Mouse (Mus musculus): ENCODE measurements around the gene Pigh.
A peak's percentile ranks its signal among the peaks of the same experiment; 100 is the strongest.

Gene Pigh

GRCm38 (mm10) chr12:79066431-79066830, 23.0 kb downstream of the Pigh start:
- DNase-seq = no peak

- DNase-seq = peak; percentile 62
Measured at GRCm38 (mm10) chr12:79064451-79064850, 25.0 kb downstream of the Pigh start.

GRCm38 (mm10) chr12:79060766-79061652, 28.4 kb downstream of the Pigh start:
- DNase-seq = no peak

GRCm38 (mm10) chr12:79060134-79060533, 29.3 kb downstream of the Pigh start:
- DNase-seq = no peak

- no peak for DNase-seq
Measured at GRCm38 (mm10) chr12:79059573-79059972, 29.9 kb downstream of the Pigh start.

DNA sequence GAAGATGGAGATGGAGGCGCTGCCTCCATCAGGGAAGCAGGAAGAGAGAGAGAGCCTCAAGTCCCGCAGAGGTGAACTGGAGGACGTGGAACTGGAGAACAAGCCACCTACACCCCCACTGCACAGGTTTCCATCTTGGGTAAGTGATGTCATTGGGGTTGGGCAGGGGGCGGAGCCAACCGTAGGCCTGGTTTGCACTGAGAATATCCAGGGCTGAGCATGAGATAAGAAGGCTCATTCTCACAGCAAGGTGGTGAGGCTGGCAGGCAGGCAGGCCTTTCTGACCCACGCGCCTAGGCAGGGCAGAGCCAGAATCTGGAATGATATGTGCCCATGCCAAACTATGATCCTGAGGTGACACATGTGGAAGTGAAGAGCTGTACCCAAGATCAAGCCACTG, 34.2 kb downstream of the Pigh start:
- DNase-seq = peak; percentile 39

- no peak for DNase-seq
Measured at GRCm38 (mm10) chr12:79052073-79052472, 37.4 kb downstream of the Pigh start.

DNA sequence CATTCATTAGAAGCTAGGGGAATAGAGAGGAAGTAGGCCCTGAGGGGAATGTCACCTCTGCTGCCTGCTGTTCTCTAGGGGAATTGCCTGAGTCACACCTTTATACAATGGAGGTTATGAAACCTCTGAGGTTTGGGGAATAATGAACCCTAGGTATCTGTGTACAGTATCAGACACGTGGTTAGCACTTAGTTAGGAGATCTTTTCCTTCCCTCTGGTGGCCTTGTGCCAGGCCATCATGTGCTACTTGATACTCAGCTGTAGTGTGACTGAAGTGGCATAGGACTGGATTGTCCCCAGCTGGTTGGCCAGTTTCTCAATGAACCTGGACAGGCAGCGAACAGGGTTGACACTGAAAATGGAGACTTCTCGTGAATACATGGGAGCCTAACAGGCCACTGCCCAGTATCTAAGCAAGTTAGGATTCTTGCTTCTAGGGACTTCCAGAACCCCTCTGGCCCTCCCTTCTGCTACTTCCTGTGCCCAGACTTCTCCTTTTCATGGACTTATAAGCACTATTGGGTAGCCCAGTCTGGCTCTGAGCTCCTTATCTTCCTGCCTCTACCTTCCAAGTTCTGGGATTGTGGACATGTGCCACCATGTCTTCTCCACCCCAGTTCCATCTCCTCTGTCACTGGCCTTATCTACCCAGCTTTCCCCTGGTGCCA, 38.8 kb downstream of the Pigh start:
- DNase-seq = no peak

DNA sequence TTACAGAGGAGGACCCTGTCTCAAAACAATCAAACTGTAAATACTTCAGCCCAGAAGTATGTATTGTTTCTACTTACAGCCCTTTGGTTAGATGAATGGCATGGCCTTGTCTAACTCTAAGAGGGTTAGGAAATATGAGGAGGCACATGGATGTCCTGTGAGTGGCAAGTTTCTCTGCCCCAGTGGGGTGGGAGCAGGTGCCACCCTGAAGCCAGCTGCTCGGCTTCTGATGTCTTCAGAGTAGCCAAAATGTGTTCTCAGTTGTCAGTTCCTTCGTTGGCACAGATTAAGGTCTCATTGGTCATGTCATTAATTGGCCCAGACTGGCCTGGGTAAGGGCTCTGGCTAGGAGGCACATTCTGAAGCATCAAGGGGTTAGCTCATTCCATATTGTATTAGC, 39.6 kb downstream of the Pigh start:
- no peak for DNase-seq

GRCm38 (mm10) chr12:79048898-79049297, 40.6 kb downstream of the Pigh start:
- DNase-seq = no peak

GRCm38 (mm10) chr12:79047203-79047602, 42.2 kb downstream of the Pigh start:
- no peak for DNase-seq

DNA sequence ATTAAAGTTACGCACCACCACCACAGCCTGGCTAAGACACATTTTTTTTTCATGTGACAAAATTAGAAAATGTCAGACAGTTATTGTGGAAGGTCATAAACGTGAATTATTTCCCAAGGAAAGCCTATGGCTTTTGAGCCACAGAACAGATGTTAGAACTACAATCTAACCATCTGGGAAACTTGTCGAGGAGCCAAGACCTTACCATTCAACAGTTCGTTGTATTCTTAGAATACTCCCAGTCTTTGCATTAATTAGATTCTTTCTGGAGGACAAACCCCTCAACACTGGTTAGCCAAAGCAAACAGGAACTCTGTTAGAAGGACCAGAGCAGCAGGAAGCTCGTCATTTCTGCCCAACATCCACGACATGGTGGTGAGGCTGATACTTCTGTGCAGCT, 43.3 kb downstream of the Pigh start:
- DNase-seq = no peak

DNA sequence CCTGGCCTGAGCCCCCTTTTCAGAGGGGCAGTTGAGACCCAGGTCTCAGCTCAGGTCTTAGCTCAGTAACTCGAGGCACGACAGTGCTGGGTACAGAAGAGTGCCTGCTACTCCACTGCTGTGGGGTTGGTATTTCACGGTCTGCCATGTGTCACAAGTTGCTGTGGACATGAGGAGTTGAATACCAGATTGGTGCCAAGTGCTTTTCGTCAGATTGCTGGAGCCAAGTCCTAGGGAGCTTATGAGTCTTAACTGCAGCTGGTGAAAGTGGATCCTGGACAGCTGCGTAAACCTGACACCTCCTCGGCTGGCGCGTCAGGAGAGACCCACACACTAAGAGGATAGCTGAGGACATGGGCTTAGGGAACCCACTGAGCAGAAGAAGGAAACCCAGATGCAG, 44.8 kb downstream of the Pigh start:
- no peak for DNase-seq

DNA sequence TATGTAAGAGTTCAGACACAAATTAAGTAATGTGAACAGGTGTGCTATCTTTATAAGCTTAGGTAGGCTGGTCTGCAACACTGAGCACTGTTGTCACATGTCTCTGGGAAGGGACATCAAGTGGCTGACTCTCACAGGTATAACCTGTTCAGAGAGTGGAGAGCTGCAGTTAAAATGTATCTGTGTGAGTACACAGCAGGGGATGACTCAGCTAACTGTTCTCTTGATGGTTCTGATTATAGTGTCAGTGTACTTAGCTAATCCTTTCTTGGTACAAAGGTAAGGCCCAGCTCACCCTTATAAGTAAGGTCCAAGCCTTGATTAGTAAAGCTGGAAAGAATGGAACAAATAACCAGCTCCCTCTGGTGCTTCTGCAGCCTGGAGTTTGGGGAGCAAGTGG, 48.0 kb downstream of the Pigh start:
- DNase-seq = no peak

DNA sequence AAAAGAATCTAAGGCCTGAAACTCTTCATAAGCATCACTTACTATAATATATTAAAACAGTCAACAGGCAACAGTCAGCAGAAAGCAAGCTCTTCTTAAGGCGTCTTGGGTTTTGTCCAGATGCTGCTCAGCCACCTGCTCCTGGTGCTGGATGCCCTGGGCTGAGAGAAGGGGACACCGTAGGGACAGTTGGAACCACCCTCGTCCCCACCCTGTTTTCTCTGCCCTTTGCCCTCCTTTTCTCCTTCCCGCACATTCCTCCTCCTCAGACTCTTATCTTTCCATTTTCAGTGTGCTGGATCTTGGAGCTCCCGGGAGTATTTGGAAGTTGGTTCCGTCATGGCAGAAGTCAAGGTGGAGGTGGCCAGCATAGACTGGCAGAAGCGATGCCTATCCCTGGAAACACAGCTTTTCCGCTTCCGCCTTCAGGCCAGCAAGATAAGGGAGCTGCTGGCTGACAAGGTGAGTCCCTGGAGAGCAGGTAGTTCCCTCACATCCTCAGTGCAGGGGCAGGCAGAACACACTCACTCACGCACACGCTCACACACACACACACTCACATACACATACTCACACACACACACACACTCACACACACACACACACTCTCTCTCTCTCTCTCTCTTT, 49.1 kb downstream of the Pigh start:
- DNase-seq = no peak

- DNase-seq = no peak
Measured at GRCm38 (mm10) chr12:79039708-79040107, 49.7 kb downstream of the Pigh start.

DNA sequence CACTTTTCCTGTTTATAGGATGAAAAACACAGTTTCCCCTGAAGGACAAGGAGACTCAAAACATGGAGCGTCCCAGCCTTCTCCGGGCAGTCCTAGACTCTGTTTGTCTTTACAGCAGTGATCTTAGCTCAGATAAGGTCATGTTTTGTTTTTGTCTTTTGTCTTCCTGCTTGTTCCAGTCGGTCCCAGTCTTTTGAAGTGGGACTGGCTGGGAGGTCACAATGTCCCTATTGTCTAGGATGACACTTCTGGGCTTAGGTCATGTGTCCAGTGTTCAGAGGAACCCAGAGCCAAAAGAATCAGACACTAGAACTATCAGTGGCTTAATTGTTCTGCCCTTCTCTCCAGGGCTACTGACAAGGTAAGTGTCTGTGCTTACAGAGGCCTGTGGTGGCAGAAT, 54.1 kb downstream of the Pigh start:
- no peak for DNase-seq

GRCm38 (mm10) chr12:79034331-79034730, 55.1 kb downstream of the Pigh start:
- no peak for DNase-seq
